Mouse (Mus musculus) brain, embryonic 14.5 days (tissue): ENCODE results near the gene Cacna1d.

Source experiments
- CTCF ChIP-seq: fragments of 200-500 bp; IDR thresholded peaks from 2 replicates; pipeline ENCODE4 v1.5.1; 2012; ENCODE audit warnings: inconsistent platforms, mild to moderate bottlenecking, moderate library complexity, borderline replicate concordance; ENCODE audit not compliant: insufficient read depth, insufficient read length; ENCODE audit errors: extremely low read depth
- POLR2A ChIP-seq: fragments of 200-500 bp; IDR thresholded peaks from 2 replicates; pipeline ENCODE4 v1.6.1; 2012; ENCODE audit warnings: mild to moderate bottlenecking, inconsistent platforms, borderline replicate concordance; ENCODE audit not compliant: poor library complexity, insufficient read depth, insufficient read length, severe bottlenecking; ENCODE audit errors: extremely low read depth

DNA sequence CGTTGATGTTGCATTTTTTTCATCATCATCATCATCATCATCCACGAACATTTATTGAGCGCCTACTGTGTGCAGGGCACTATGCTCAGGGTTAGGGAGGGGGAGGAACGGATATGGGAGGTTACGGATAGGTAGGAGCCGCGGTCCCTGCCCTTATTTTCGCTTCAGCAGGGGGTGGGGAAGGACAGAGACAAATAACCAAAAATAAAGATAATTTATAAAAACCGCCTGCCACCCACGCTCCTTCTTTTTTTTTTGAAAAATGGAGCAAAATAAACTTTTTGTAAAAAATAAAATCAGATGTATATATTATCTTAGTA, 138.3 kb downstream of the Cacna1d start:
- TF ChIP-seq POLR2A (no peak), CTCF (no peak)
